Mouse (Mus musculus) forelimb bud, embryonic 11.5 days (tissue): Measurements from ENCODE around the gene Patl1.
"Not testable (repeated sequence)": the region's sequence is repeated elsewhere in the genome, so short reads cannot be mapped to it uniquely, and the experiment has no call there.

Experiments
- DNase-seq: peaks from one replicate; pipeline ENCODE4 v3.0.0-alpha.2; 2012; ENCODE audit warnings: low read depth, low spot score

Patl1 gene

DNA sequence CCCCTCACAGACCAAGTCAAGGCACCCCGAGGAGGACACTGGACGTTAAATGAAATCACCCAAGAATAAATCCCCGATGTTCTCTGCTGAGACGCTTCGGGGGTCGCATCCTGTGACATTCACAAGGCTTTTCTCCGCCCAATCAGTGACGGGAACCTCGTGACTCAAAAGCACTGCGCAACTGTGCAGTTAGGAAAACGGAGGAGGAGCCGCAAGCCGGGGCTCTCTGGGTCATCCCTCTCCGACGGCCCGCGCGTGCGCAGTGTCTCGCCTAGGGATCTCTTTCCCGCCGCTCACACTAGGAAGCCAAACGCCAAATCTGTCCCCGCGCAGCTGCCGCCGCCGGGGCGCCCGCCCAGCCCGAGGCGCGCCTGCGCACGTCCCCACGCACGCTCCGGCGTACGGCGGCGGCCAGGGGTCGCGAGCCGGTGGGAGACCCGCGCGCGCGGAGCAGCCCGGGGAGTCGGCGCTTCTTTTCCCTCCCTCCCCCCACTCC lies at the start of gene Patl1:
Gene Patl1 (plus strand): TSS at position 363 of the 496 bp plus-strand sequence.
- peak; percentile 96 for DNase-seq

DNA sequence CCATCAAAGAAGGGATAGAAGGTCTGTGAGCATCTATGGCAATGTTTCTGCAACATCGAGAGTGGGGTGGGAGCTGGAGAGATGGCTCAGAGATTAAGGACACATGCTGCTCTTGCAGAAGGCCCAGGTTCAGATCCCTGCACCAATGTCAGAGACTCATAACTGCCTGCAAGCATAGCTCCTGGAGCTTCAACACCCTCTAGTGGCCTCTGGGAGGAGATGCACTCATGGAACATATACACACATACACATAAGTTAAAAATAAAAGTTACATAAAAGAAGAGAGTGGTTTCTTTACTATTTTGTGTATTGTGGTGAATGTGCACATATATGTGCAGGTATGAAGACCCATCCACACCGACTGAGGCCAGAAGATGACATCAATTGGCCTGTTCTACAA lies 44.4 kb upstream of the Patl1 start:
- no peak for DNase-seq

DNA sequence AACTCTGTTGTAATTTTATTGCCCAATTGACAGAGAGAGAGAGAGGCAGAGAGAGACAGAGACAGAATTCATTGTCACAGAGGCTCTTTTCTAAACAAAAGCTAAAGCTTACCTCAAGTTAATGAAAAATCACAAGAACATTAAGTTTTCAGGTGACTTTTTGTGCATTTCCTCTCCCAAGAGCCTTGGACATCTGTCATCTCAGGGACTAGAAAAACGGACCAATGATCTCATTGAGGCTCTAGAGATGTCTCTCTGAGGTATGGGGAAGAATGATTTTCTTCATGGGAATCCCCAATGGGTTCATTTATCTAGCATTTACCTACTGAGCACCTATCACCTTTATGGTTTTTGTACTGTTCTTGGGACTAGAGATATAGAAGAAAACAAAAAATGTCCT lies 37.2 kb upstream of the Patl1 start, which contains the start of gene Olfr1419:
Gene Olfr1419 (minus strand): TSS at position 101 of the 400 bp plus-strand sequence.
- DNase-seq: no peak

DNA sequence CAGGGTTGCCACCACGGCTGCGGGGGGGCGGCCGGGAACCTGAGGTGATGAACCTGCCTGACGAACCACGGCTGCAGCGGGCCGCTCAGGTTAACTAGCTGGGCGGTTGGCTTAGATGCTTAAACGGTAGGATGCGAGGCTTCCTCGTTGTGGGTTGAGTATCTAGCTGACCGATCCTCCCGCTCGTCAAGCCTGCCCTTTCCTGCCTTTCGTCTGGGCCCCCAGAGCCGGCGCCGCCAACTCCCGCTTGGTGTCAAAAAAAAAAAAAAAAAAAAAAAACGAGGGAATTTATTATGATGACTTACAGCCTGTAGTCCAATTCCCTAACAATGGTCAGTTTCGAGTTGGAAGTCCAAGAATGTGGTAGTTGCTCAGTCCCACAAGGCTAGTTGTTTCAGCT lies 33.8 kb upstream of the Patl1 start:
- DNase-seq: not testable (repeated sequence)

DNA sequence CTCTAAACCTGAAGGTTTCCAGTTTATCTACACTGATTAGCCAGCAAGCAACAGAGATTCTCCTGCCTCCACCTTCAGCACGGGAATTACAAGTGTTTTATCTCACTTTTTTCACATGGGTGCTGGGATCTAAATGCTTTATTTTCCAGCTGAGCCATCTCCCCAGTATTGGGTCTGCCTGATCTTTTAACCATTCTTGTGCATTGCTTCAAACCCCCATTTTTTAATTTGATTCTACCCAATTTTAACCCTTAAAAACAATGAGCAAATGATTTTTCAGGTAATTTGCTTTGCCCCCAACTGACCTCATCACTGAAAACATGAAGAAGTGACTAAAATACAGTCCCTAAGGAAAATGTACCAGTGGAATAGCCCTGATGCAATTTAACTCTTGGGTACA lies 25.9 kb upstream of the Patl1 start, which contains the start of gene Olfr1420:
Gene Olfr1420 (plus strand): TSS at position 301 of the 400 bp plus-strand sequence.
- DNase-seq: no peak

DNA sequence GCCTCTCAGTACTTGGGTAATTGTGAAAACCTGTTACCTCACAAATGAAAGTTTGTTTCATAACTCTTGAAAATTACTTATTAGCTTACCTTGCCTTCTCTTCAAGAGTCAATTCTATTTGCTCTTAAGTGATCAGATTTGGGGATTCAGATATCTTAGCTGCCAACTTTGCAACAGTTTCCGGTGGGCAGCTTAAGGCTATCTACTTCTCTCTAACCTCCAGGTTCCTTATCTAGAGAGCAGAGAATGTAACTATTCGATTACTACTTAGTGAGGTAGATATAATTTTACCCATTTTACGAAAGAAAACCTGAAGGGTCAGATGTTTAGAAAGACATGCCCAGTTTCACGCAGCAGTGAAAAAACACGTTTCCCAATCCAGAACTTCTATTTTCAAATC lies 1.2 kb upstream of the Patl1 start:
- no peak for DNase-seq

DNA sequence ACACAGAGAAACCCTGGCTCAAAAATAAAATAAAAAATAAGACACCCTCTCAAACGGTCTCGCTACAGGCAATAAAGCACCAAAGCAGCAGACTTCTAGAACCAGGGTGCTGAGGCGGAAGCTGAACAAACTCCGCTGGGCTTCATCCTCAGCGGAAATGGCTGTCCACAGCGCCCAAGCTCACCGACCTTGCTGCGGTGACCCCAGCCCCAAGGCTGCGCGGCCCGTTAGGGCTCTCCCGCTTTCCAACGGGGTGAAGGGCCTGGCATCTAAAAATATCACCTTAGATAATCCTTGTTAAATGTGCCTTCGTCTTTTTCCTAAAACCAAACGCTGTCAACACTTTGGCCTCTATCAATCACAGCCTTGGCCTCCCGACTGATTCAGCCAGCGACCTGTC lies 596 bp upstream of the Patl1 start:
- DNase-seq: no peak

DNA sequence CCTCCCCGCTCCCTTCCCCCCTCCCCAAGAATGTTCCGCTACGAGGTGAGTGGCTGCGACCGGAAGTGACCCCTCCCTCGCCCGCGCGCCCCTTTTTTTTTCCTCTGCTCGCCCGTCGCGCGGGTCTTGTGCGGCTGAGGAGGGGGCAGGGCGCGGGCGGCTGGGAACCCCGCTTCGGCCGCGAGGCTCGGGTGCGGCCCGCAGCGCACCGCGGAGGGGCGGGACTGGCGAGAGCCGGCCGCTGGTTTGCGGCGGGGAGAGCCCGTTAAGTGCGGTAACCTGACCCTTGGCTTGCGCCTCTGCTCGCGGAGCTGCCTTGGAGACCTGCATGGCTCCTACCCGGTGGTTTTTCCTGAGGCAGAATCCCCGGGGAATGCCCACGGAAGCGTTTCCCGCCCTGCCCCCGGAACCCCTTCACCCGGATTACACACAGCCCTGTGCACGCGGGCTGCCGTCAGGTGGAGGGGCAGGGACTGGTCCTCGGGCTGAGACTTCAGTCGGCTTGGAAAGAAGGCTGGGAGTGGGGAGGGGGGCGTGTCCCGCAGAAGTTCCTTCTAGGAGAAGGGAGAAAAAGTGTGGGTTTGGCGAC lies 428 bp downstream of the Patl1 start:
- peak; percentile 61 for DNase-seq

DNA sequence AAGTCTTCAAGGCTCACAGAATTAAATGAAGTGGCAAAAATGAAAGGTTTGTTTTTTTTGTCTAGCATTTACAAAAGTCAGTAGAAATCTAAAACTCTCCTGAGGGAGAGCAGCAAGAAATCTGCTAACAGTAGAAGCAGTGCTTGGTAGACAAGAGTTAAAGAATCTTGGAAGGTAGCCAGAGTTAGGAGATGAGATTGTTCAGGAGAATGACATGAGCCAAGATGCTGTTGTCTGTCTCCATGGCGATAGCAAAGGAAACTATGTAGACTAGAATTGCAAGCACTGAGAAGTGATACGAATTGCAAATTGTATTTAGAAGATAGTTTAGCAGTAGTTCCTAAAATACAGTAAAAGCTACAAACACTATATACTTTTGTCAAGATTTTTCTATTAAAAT lies 3.6 kb downstream of the Patl1 start:
- DNase-seq: no peak

DNA sequence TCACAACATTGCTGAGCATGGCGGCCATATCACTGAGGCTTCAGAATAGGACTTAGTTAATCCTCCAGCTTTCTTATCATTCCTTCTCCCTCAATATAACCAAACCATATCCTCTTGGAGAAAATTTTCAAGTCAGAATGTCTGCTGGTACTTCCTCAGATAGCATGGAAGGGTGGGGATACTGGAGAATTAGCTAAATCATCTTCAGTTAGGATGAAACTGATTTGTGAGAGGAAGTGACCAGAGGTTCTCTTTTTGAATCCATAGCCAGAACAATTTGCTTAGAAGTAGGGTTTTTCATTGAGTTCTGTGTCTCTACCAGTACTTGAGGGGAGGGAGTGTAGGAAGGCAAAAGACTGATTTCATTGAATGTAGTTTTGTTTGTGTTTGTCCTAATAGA lies 9.9 kb downstream of the Patl1 start:
- no peak for DNase-seq

DNA sequence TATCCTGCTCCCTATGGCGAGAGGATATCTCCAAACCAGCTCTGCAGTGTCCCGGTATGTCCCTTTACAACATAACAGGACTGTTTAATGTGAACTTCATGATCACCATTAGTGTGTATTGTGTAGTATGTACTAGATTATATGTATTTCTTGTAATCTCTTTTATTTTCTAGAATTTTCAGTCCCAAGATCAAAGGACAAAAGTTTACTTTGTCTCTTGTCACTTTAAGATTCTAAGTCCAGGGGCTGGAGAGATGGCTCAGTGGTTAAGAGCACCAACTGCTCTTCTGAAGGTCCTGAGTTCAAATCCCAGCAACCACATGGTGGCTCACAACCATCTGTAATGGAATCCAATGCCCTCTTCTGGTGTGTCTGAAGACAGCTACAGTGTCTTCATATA lies 10.3 kb downstream of the Patl1 start:
- DNase-seq: not testable (repeated sequence)

DNA sequence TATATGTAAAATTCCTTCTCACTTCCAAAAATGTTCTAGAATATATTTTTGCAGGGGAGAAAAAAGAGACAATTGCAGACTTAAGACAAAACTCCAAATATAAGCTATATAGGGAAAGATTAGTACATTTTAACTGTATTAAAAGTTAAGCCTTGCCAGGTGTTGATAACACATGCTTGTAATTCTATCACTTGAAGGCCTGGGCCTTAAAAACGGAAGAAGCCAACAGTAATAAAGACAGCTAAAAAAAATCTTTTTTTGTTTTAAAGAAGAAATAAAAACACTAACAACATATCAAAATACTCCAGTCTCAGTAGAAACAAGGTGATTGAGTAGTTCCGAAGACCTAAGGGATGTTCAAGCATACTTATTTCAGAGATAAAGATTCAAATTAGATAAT lies 14.2 kb downstream of the Patl1 start:
- no peak for DNase-seq

DNA sequence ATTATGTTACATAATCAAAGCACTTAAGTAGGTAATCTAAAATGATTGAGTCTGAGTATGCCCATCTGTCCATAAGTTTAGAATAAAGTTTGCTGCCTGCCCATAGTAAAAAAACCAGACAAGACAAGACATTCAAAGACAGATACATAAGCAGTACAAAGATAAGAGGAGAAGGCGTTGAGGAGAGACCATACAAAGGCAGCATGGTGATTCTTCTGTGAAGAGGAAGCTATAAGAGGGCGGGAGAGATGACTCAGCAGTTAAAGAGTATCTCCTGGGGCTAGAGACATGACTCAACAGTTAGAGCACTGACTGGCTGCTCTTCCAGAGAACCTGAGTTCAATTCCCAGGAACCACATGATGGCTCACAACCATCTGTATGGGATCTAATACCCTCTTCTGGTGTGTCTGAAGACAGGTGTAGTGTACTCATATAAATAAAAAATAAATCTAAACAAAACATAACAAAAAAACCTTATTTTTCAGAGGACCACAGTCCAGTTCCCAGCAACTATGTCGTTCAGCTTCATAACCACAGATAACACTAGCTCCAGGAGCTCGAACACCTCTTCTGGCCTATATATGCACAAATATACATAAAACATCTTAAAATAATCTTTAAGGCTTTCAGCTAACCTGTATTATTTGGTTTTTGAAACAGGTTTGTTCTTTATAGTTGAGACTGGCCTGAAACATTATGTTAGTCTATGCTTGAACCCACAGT lies 16.0 kb downstream of the Patl1 start:
- no peak for DNase-seq

DNA sequence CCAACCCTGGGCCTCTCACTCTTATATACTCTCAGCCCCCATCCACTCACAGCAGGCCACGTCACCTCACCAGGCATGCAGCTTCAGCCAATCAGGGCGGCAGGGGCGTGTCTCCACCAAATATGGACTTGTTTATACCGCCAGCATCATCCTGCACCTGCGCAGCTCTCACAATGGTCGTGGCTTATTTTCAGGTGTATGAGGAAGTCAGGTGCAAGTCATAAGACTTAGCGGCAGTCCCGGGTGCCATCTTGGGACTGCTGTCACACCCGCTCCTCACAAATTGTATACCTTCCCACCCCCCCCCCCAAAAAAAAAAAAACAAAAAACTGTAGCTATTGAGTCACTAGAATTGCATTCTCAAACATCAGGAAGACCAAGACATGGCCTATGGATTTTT lies 34.3 kb downstream of the Patl1 start:
- DNase-seq: not testable (repeated sequence)

DNA sequence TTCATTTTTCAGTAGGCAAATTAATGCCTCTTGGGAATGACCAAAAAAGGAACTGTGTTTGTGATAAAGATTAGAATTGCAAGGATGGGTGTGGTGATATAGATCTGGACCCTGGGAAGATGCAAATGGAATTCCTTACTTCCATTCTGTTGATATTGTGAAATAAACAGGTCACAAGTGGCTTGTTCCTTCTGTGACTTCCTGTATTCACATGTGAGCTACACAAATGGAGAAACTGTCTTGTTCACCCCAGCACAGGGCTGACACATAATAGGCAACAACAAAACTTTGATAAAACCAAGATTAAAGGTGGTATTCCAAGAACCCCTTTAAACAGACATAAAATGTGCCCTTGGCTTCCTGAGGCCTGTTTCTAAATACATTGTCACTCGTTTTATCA lies 37.7 kb downstream of the Patl1 start:
- DNase-seq: no peak

DNA sequence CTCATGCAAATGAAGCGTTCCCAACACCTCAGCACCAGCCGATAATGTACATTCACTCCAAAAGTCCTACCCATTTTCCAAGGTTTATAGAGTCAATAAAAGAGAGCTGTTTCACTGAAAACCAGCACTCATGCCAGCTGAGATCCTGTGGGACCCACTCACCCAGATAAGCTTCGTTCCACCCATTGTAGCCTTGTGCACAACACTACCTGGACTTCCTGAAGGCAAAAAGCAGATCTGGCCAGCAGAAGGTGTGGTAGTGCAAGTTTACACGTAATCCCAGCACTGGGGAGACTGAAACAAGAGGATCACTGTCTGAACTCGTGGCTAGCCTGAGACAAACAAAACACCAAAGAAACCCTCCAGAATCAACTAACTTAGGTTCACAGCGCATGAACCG lies 38.5 kb downstream of the Patl1 start:
- DNase-seq: no peak

DNA sequence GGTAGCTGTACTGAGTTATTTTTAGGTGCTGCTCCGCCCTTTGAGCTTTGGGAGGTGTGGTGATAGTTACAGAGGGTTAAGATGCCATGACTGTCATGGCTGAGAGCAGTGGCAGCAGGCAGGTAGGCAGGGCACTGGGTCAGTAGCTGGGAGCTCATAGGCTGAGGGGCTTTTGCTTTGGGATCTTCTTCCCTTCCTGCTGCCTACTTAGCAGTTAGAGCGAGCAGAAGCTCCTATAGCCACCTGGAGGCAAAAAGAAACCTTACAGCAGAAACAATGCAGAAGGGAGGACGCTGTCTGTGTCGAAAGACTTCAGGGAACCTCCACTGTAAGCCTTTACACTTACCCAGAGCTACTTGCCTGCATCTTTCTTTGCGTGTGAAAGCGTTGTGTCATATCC lies 42.0 kb downstream of the Patl1 start:
- DNase-seq: no peak

DNA sequence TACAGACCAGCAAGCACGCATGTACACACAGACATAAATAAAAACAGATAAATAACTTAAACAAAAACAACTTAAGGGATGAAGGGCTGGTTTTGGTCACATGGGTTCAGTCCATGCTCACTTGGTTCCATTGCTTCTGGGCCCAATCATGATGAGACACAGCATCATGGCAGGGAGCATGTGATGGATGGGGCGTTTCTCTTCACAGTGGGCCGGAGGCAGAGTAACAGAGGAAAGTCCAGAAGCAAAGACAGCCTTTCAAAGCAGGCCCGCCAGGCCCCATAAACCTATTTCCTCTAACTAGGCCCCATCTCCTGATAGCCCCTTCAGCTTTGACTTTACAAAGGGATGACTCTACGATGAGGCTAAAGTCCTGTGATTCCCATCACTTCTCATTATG lies 44.4 kb downstream of the Patl1 start:
- DNase-seq: no peak

DNA sequence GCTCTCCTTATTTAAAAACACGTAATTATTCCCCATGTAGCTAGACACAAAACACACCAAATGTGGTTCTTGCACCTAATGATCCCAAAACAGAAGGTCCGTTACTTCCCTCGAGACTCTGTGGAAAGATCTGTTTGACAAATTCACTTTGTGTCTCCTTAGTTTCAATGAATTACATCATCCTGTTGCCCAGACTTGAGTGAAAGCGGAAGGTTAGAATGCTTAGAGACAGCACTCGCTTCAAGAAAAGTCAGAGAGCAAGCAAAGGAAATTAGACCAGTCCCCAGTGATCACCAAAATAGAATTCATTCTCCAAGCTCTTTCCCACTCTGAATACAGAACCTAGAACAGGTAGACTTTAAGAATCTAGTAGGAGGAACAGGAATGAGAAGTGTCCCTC lies 45.2 kb downstream of the Patl1 start:
- DNase-seq: no peak

DNA sequence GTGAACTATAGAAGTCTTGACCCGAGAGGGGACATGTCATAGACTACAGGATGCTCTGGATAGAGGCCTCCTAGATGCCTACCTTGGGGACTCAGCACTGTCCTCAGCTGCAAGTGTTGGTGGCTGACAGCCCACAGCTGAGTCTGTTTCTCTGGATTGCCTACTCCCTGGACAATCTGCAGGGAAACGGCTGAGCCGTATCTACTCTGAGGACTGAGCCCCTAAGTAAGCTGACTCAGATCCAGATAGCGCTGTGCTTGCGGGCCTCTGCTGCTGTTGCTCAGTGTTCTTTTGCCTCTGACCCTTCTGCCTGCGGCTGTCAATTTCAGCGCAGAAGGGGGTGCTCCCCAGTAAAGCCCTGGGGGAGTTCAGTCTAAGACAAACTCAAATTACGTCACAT lies 45.6 kb downstream of the Patl1 start:
- no peak for DNase-seq

DNA sequence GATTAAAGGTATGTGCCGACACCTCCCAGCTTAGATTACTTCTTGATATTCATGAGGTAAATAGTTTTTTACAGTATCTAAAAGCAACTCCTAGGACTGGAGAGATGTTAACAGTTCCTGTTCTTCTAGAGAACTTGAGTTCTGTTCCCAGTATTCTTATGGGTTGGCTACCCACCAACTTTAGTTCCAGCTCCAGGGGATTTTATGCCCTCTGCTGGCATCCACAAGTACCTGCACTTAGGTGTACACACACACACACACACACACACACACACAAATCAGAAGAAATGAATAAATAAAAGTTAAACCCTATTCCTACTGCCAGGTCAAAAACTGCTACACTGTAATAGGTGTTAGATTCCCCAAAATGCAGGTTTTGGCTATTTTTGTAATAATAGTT lies 52.1 kb downstream of the Patl1 start:
- DNase-seq: no peak

DNA sequence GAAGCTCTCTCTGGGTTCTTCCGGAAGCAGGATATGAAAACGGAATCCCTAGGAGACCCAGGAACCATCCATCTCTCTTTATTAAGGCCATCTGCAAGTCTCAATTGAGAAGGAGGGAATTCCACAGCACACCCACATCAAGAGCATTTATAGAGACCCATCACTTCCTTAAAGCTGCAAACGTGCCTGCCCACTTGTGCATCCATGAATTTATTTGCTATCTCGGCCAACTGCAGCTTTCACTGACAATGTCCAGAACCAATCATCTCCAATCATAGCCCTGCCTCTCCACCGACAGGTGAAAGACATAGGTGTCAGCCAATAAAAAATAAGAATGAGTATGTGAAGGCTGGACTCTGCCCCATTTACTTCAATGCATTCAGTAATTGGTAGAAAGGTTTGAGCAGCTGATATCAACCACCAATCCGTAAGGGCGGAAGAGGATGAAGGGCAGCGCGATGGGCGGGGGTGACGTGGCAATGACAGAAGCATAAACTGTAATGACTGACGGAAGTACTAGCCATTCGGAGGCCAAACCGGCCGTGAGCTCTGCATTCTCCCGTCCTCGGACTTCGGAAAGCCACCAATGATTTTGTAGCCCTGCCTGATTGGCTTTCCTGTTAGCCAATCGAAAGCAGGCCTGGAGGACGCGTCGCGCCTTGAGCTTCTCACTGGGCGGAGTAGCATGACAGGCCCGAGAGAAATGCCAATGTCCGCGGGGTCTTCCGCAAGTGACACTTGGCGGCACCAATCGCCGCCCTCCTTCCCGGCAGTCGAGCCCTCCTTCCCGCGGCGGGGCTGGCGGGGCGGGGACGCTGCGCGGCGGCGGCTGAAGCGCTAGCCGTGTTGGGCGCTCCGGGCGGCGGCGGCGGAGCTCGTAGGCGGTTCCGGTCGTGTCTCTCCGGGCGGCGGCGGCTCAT lies 53.1 kb downstream of the Patl1 start, which contains the start of gene Osbp:
Gene Osbp (plus strand): TSS at position 919 of the 920 bp plus-strand sequence.
- peak; percentile 100 for DNase-seq
